Mouse (Mus musculus): Measurements from ENCODE around the gene Ripk3.

Gene Ripk3

DNA sequence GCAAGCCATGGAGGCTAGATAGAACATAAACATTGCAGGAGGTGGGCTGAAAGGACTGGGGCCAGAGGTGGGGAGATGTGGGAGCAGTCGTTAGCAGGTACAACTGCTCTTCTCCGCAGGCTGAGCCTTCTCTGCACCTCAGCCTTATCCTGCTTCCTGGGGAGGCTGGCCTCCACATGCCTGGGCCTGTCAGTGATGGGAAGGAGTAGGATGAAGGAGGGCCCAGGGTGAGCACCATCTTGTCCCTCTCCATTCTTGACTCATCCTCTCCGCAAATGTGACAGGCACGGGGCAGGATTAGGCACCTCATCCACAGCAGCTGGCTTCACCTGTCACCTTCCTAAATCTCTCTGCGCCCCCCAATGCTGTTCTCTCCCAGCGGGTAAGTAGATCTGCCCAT, 27.5 kb downstream of the Ripk3 start, which contains the start of gene Ltb4r2:
Gene Ltb4r2 (plus strand): TSS at position 266 of the 400 bp plus-strand sequence.
- no peak for DNase-seq

DNA sequence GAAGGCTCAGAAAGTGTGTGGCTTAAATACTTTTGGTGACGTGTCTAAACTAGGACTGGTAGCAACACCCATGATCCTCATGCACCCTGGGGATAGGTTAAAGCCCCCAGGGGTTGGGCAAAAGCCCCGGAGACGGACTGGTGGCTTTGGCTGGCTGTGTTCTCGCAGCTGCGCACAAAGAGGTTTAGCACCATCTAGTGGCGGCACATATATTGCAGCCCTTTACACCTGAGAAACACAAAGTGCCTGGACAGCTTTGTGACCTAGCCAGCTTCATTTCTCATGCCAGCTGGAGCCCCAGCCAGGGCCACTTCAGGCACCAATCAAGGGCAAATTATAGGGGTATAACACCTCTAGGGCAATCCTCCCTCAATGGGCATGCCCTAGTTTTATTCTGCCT, 28.5 kb downstream of the Ripk3 start:
- peak; percentile 91 to 96 for DNase-seq

GRCm38 (mm10) chr14:55758363-55758784, 30.3 kb downstream of the Ripk3 start, which contains the start of gene Cideb:
TSS of gene Cideb (minus strand) at chr14:55758458.
- DNase-seq, result peak; percentile 76 to 87

DNA sequence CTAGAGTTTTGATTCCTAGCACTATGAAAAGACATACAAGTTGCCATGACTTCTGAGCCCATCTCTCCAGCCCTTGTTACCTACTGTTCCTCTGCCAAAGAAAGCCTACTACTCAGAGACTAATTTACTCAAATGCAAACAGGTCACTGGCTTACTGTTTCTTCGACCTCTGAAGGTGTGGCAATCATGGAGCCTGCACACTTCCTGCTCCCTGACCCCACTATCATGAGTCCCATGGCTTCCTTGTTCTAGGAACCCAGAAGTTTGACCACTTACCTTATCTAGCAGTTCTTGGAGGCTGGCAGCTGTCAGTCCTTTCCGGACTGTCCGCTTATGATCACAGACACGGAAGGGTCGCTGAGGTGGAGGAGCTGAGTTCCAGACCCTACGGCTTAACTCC, 31.1 kb downstream of the Ripk3 start:
- DNase-seq, result no peak

DNA sequence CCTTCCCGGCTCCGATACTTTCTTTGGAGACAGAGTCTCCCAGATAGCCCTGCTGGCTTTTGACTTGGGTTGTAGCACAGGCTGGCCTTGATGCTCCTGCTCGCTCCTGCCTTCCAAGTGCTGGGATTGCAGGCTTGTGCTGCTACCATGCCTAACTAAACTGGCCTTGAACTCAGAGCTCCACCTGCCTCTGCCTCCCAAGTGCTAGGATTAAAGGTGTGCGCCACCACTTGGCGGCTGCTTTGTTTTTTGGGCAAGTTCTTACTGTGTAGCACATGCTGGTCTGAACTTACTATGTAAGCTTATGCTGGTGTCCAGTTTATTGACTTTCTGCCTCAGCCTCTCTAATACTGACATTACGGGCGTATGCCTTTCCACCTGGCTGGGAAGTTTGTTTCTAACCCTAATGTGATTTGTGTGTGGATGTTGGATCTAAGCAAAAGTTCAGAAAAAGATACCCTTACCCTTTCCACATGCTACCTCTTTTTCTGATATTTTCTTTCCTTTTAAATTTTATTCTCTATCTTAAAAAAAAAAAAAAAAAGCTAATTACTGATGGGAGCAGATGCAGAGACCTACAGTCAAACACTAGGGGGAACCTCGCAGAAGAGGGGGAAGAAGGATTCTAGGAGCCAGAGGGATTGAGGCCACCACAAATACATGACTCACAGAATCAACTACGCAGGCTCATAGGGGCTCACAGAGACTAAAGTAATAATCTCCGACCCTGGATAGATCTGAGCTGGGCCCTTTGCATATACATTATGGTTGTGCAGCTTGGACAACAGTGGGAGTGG, 41.4 kb downstream of the Ripk3 start:
- no peak for DNase-seq

DNA sequence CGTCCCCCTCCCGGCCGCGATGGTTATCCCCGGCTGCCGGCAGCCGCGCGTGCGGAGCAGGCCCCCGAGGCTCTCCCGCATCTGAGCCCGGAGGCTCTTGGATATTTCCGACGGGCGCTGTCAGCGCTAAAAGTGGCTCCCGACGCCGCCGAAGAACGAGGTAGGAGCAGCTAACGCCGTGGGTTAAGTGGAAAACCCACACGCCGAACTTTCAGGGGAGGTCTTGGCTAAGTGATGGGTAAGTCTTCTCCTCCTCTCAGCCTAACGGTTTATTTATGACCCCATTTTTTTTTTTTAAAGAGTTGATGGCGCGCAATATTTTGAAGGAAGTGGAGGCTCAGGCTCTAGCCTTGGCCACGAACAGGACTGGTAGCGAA, 42.8 kb downstream of the Ripk3 start:
- no peak for DNase-seq

DNA sequence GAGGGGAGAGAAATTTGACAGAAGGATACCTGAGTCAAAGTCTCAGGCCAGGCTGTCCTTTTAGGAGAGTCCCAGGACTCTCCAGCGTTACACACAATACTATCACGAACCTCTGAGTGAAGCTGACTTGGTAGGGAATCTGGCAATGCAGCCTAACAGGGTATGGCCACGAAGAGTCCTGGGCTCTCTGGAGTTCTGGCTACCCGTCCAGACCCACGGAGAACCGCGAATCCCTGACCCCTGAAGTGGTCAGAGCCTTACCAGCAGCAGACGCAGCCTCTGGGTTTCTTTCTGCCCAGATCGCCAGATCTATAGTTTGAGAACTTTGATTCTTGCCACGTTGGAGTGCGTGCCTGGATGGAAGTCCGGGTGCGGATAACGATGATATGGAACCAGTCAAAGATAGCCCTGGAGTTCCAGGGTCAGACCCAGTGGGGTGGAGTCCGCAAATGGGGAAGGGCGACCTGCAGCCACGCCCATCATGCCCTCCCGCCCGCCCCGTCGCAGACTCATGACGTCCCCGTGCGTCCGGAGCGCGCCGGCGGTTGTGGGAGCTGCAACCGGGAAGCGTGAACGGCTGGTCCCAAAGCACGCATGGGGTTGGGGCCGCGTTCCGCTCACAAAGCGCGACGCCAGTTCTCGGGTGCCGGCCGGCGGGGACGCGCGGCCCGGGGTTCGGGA, 43.3 kb downstream of the Ripk3 start, which contains the start of the genes Dhrs1 and Nop9:
Gene Dhrs1 (minus strand): TSS at position 511 of the 681 bp plus-strand sequence.
Gene Nop9 (plus strand): TSS at position 514 of the 681 bp plus-strand sequence.
- DNase-seq, result peak; percentile 87 to 95

GRCm38 (mm10) chr14:55743711-55744110, 45.0 kb downstream of the Ripk3 start:
- DNase-seq, result peak; percentile 88 to 92

- peak; percentile 61 to 69 for DNase-seq
Observed at GRCm38 (mm10) chr14:55737086-55737687, 51.5 kb downstream of the Ripk3 start.

- no peak for DNase-seq
Observed at GRCm38 (mm10) chr14:55735758-55736157, 52.9 kb downstream of the Ripk3 start.

- no peak for DNase-seq
Observed at GRCm38 (mm10) chr14:55735334-55735733, 53.3 kb downstream of the Ripk3 start.
